ENCODE assay signal across 24 mouse cellular contexts in the genomic region with DNA sequence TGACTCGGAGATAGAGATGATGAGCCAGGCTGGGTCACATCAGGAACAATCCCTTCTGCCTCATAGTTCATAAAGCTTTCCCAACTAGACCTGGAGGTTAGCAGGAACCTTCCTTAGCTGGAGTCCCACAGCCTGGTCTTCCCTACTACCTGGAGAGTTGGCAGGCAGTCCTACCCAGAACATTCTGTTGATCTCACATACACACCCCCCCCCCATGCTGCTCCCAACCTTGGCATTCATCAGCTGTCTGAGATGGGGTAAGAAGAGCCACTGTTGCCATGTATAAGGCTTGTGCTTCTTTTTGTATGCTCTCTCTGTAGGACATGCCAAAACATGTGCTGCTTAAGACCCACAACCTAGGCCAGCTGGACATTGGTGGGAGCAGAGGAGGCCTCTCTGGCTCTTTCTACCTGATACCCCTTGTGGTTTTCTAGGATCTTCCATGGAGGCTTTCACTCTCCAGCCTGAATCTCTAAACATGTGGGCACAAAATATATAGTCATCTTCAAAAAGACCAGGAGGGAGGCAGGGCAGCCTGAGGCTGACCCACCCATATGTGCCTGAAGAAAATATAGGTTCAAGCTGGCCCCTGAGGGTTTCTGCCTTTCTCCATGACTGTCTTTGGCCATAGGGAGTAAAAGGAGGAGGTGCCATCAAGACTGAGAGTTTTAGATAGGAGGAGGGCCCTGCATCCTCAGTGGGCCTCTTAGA. TPM values are rescaled to one million over a fixed set of nuclear protein-coding genes. Genes with fewer than 3 reads are reported as not detected.
DNase-seq lines count a peak whose midpoint lies in the region.
"Had no signal": no experiment of that assay in that cellular context is flagged by ENCODE, and none has a peak within 500 bp of the region (broad histone marks: within the 10 kb centered on the region; RNA-seq: fewer than 3 reads in every experiment).

No protein-coding gene starts in this region.

- H3K36me3 ChIP-seq in heart, embryonic 10.5 days = no peaks in the 10 kb centered on the region
- H3K36me3 ChIP-seq: embryonic facial prominence, embryonic 13.5 days; embryonic facial prominence, embryonic 15.5 days; forebrain, embryonic 12.5 days had no signal

- H3K4me1 ChIP-seq in heart, embryonic 10.5 days = no peaks in the 10 kb centered on the region
- H3K4me1 ChIP-seq: embryonic facial prominence, embryonic 15.5 days had no signal

- no peak overlapping the region for H3K4me3 ChIP-seq in heart, embryonic 10.5 days
- H3K4me3 ChIP-seq: embryonic facial prominence, embryonic 13.5 days; embryonic facial prominence, embryonic 15.5 days; forebrain, embryonic 10.5 days; forebrain, embryonic 12.5 days had no signal

- 76% methylated on average over 1 of the region's 1 CpGs for WGBS in heart, embryonic 10.5 days

- no peaks in the 10 kb centered on the region for H3K9me3 ChIP-seq in heart, embryonic 10.5 days
- H3K9me3 ChIP-seq: embryonic facial prominence, embryonic 13.5 days; embryonic facial prominence, embryonic 15.5 days; forebrain, embryonic 10.5 days; forebrain, embryonic 12.5 days had no signal

- H3K27me3 ChIP-seq in heart, embryonic 10.5 days (ENCODE audit: insufficient read depth, poor library complexity, severe bottlenecking) = no peaks in the 10 kb centered on the region
- H3K27me3 ChIP-seq: embryonic facial prominence, embryonic 15.5 days; forebrain, embryonic 12.5 days had no signal

- peak; percentile 74 for DNase-seq in heart, embryonic 10.5 days (ENCODE audit: low spot score)
- no peak for DNase-seq in heart, postnatal 4 days
- DNase-seq in induced T-regulatory cell, adult 2 months (ENCODE audit: low read depth) = peak; percentile 8
- peak; percentile 4 for DNase-seq in naive thymus-derived CD4-positive, alpha-beta T cell, adult 2 months (ENCODE audit: low read depth)
- DNase-seq in kidney, postnatal 14 days = no peak
- DNase-seq: adrenal gland, postnatal 10 days; adrenal gland, postnatal 25 days; cerebellum, adult 11 months; cerebellum, adult 18-20 months; cerebellum, adult 8-10 months; cerebellum, adult 9-11 months; cerebellum, postnatal 14 days; cerebellum, postnatal 36 days; embryo, embryonic 11 days had no signal

- no peak overlapping the region for H3K27ac ChIP-seq in heart, embryonic 10.5 days
- H3K27ac ChIP-seq: embryonic facial prominence, embryonic 13.5 days; embryonic facial prominence, embryonic 15.5 days; forebrain, embryonic 10.5 days; forebrain, embryonic 12.5 days had no signal

RNA-seq across cellular contexts. Expression of a gene that starts 1.4 kb away (rescaled TPM):
- polyA plus RNA-seq in heart, embryonic 10.5 days (2016; fragmentation: Nextera tagmentation; extraction: Ambion mirVana) = 16.0 and 16.4 TPM in 2 replicates
- 1 to 10 TPM; 7.2 to 9.0 TPM for total RNA-seq in heart, postnatal 4 days (2021)

RNA-seq across cellular contexts. Expression of a gene that starts 54.3 kb away (rescaled TPM):
- 1.9 and 3.4 TPM in 2 replicates for polyA plus RNA-seq in heart, embryonic 10.5 days (2016; fragmentation: Nextera tagmentation; extraction: Ambion mirVana)
- 10 to 100 TPM; 11.9 to 13.7 TPM for total RNA-seq in heart, postnatal 4 days (2021)
- total RNA-seq: common myeloid progenitor, adult 5-6 weeks; MEL had no signal
- polyA plus RNA-seq: erythroblast, embryonic 14.5 days had no signal

RNA-seq across cellular contexts. Expression of a gene that starts 57.8 kb away (rescaled TPM):
- 0.04 TPM in 1 of 2 replicates, not detected in the other for polyA plus RNA-seq in heart, embryonic 10.5 days (2016; fragmentation: Nextera tagmentation; extraction: Ambion mirVana)
- total RNA-seq in heart, postnatal 4 days (2021) = 1 to 10 TPM; 1.4 to 1.5 TPM
- total RNA-seq: common myeloid progenitor, adult 5-6 weeks; ES-E14 had no signal
- polyA plus RNA-seq: embryonic facial prominence, embryonic 11.5 days; embryonic facial prominence, embryonic 13.5 days; erythroblast, embryonic 14.5 days; forebrain, embryonic 10.5 days; forebrain, embryonic 12.5 days; forebrain, embryonic 14.5 days had no signal

Comparison
In these comparisons a context has a peak if more than half of its experiments do, and no peak if none do; other contexts are left out.
1. DNase-seq: peak in heart, embryonic 10.5 days (single experiment), induced T-regulatory cell, adult 2 months (single experiment) and naive thymus-derived CD4-positive, alpha-beta T cell, adult 2 months (single experiment); none in heart, postnatal 4 days (single experiment) and kidney, postnatal 14 days (single experiment).